Mouse (Mus musculus) ES-Bruce4 (cell line): ENCODE measurements around the gene Spred1. TPM values are rescaled to one million over a fixed set of nuclear protein-coding genes. Genes with fewer than 3 reads are reported as not detected.

Experiments
- H3K27ac ChIP-seq: 2 replicates; pipeline ENCODE4 v1.5.1; 2012; ENCODE audit warnings: low read length, inconsistent platforms; ENCODE audit not compliant: insufficient read depth
- H3K27me3 ChIP-seq: 2 replicates; pipeline ENCODE4 v1.6.1; 2012; ENCODE audit warnings: mild to moderate bottlenecking, low read length, inconsistent platforms; ENCODE audit not compliant: control insufficient read depth, poor library complexity, insufficient read depth, severe bottlenecking
- H3K36me3 ChIP-seq: 2 replicates; pipeline ENCODE4 v1.6.1; 2012; ENCODE audit warnings: inconsistent platforms, mild to moderate bottlenecking, low read length, moderate library complexity; ENCODE audit not compliant: control insufficient read depth, poor library complexity, insufficient read depth, severe bottlenecking
- H3K4me1 ChIP-seq: one replicate; pipeline ENCODE4 v1.8.1; 2011; ENCODE audit warnings: low read length; ENCODE audit not compliant: control insufficient read depth, insufficient read depth
- H3K4me3 ChIP-seq: 2 replicates; pipeline ENCODE4 v1.5.1; 2011; ENCODE audit warnings: low read depth, mild to moderate bottlenecking, low read length
- H3K9ac ChIP-seq: 2 replicates; pipeline ENCODE4 v1.6.1; 2012; ENCODE audit warnings: low read depth, mild to moderate bottlenecking, inconsistent platforms; ENCODE audit not compliant: poor library complexity, severe bottlenecking
- H3K9me3 ChIP-seq: replicated peaks from 2 replicates; pipeline ENCODE4 v1.6.1; 2012; ENCODE audit warnings: mild to moderate bottlenecking, low read length, inconsistent platforms; ENCODE audit not compliant: control insufficient read depth, poor library complexity, insufficient read depth, severe bottlenecking
- CTCF ChIP-seq: IDR thresholded peaks from one replicate; pipeline ENCODE4 v1.8.1; 2011; ENCODE audit warnings: low read depth, low read length
- EP300 ChIP-seq: IDR thresholded peaks from 2 replicates; pipeline ENCODE4 v1.6.1; 2011; ENCODE audit warnings: low read depth, low read length; ENCODE audit not compliant: insufficient read depth
- POLR2A ChIP-seq: IDR thresholded peaks from one replicate; pipeline ENCODE4 v1.8.1; 2011; ENCODE audit warnings: low read length; ENCODE audit not compliant: insufficient read depth
- polyA plus RNA-seq: library from polyadenylated mRNA; stranded (reverse); fragments of >200 nt; gene quantifications from 2 replicates; pipeline ENCODE4 v1.2.4, GENCODE M21; 2011; ENCODE audit warnings: low read depth; ENCODE audit not compliant: missing spikeins, insufficient read depth, insufficient read length

Gene Spred1
- polyA plus RNA-seq = 41.1 and 43.1 TPM in 2 replicates

DNA sequence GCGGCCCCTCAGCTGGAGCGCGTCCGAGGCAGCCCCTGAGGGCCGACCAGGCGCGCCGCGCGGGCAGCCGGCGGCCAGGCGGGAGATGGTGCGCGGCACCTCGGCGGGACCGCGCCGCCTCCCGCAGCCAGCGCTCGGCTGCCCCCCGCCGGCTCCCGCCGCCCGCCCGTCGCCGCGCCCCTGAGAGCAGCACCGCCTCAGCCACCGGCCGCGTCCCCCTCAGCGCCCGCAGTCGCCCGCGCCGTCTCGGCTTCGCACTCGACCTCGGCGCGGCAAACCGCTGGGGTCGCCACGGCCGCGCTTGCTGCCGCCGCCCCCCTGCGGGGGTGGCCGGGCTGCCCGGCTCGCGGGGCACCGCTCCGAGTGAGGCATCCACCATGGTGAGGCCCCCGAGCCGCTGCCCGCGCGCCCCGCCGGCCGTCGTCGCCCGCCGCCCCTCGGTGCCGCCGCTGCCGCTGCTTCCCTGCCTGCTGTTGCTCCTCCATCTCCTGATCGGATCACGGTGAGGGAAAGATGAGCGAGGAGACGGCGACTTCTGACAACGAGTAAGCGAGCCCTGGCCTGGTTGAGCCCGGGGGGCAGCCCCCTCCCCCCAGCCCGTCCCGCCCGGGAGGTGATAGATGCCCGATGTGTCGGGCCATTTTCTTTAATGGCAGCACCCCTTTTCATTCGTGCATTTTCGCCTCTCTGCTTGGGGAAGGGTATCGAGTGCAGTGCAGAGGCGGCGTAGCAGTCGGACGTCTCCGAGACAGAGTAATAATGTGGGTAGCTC, at the start of gene Spred1:
TSS of gene Spred1 (plus strand) at position 163 of the 772 bp plus-strand sequence.
- H3K9ac ChIP-seq = peak within 1 kb of the TSS; percentile 99
- no peaks in the 10 kb centered on the region for H3K9me3 ChIP-seq
- H3K4me1 ChIP-seq = peaks cover 1% of the 10 kb centered on the region
- no peak for TF ChIP-seq POLR2A
- no peak for TF ChIP-seq EP300
- no peak for TF ChIP-seq CTCF
- peak within 1 kb of the TSS; percentile 87 for H3K27ac ChIP-seq
- H3K36me3 ChIP-seq = no peaks in the 10 kb centered on the region
- H3K4me3 ChIP-seq = peak within 1 kb of the TSS; percentile 64
- H3K27me3 ChIP-seq = no peaks in the 10 kb centered on the region

DNA sequence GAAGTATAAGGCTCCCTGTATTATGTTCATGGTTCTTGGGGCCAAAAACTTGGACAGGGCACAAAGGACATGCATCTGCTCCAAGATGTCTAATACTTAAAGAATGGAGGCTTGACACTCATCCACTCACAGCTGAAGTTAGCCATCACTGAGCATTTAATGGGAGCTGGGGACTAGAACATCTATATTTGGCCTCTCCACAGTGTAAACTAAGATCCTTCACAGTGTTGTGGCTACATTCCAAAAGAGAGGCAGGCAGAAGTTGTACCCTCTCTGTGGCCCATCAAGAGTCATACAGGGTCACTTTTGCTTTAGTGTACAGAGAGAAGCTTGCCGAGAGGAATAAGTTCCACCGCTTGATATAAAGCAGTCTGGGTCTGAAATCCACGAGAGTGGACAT, 49.6 kb upstream of the Spred1 start:
- TF ChIP-seq POLR2A (no peak), CTCF (no peak), EP300 (no peak)
- H3K27me3 ChIP-seq = no peaks in the 10 kb centered on the region
- no peaks in the 10 kb centered on the region for H3K9me3 ChIP-seq
- no peak overlapping the region for H3K4me3 ChIP-seq
- H3K36me3 ChIP-seq = no peaks in the 10 kb centered on the region
- no peak overlapping the region for H3K27ac ChIP-seq
- H3K4me1 ChIP-seq = no peaks in the 10 kb centered on the region
- no peak overlapping the region for H3K9ac ChIP-seq

DNA sequence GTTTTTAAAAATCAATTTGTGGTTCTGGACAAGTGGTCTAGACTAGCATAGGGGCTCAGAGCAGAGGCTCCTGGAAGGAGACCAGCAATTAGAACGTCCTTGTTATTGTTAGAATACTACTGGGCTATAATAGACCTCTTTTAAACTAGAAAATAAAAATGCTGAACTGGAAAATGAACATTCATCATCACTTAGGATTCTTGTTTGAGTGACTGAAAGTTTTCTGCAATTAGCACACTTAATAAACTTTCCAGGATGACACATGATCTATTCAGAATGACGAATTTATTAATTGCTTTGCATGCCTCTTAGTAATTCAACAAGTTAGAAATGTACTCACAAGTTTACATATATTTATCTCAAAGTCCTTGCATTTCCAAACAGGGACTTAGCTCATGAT, 42.5 kb upstream of the Spred1 start:
- Histone ChIP-seq H3K36me3 (no peaks in the 10 kb centered on the region), H3K27me3 (no peaks in the 10 kb centered on the region), H3K4me3 (no peak overlapping the region), H3K9me3 (no peaks in the 10 kb centered on the region), H3K4me1 (no peaks in the 10 kb centered on the region), H3K27ac (no peak overlapping the region), H3K9ac (no peak overlapping the region)
- TF ChIP-seq EP300 = no peak
- no peak for TF ChIP-seq CTCF
- no peak for TF ChIP-seq POLR2A

DNA sequence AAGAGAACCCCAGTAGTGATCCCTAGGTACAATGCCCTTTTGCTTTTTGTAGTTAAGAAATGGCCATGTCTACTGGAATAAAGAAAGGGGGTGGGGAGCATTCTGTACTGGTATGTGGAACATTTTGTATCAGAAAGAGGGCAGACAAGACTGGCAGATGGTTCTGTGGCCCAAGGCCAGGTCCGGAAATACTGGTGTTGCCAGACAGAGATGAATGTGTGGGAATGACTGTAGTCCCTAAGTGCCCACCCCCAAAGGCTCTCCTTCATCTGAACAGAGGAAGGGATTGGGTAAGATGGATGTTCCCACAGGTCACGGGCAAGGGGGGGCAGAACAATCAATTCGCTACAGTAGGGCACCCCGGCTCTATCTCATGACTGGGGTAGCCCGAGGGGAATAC, 41.6 kb upstream of the Spred1 start:
- Histone ChIP-seq H3K9me3 (no peaks in the 10 kb centered on the region), H3K27me3 (no peaks in the 10 kb centered on the region), H3K4me3 (no peak overlapping the region), H3K36me3 (no peaks in the 10 kb centered on the region), H3K4me1 (no peaks in the 10 kb centered on the region), H3K27ac (no peak overlapping the region), H3K9ac (no peak overlapping the region)
- TF ChIP-seq POLR2A = no peak
- TF ChIP-seq CTCF = no peak
- no peak for TF ChIP-seq EP300

DNA sequence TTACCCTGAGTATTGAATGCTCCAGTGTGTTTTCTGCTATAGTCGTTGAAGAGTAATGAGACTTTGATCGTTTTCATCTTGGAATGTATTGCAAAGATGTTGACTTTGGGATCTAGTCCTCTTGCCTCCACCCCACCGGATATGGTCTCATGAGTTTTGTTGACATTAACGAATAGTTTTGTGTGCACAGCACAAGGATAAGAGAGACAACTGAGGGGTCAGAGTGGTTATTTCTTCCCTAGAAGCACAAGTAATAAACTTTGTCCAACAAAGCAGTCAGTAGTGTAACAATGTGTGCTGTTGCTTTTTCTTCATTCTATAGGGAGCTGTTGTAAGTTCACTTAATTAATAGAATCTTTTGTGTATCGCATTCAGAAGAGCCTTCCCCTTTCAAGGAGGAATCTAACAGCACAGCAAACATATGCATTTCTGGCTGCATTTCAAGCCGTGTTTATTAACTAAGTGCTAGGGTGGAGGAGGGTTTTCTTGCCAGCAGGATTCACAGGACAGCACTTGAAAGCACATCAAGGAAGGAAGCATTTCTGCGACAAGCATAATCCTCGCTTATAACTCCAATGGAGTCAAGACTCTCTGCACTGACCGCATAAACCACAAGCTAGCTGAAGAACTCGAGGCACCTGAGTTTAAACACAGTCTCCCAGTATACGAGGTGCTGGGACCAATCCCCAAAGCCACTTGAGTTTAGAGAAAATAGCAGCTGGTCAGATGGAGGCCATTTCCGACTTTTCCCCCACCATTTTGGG, 35.0 kb upstream of the Spred1 start:
- Histone ChIP-seq H3K9me3 (no peaks in the 10 kb centered on the region), H3K9ac (no peak overlapping the region), H3K36me3 (no peaks in the 10 kb centered on the region), H3K27ac (no peak overlapping the region), H3K4me1 (no peaks in the 10 kb centered on the region), H3K27me3 (no peaks in the 10 kb centered on the region), H3K4me3 (no peak overlapping the region)
- TF ChIP-seq POLR2A (no peak), EP300 (no peak), CTCF (no peak)
